Mouse (Mus musculus) E14TG2a.4 (cell line): ENCODE data around the gene Tenm4.
A peak's percentile ranks its signal among the peaks of the same experiment; 100 is the strongest.
"Not testable (repeated sequence)": the region's sequence is repeated elsewhere in the genome, so short reads cannot be mapped to it uniquely, and the experiment has no call there.

Source experiments
- H3K27me3 ChIP-seq: 2 replicates; pipeline ENCODE4 v1.6.1; 2014; ENCODE audit warnings: low read length, control low read depth; ENCODE audit not compliant: insufficient read depth
- H3K36me3 ChIP-seq: 2 replicates; pipeline ENCODE4 v1.6.1; 2014; ENCODE audit warnings: low read length, control low read depth; ENCODE audit not compliant: insufficient read depth
- H3K4me1 ChIP-seq: replicated peaks from 2 replicates; pipeline ENCODE4 v1.6.1; 2014; ENCODE audit warnings: low read depth, low read length, control low read depth
- H3K4me3 ChIP-seq: replicated peaks from 2 replicates; pipeline ENCODE4 v1.5.1; 2014; ENCODE audit warnings: mild to moderate bottlenecking, low read length
- H3K9me3 ChIP-seq: 2 replicates; pipeline ENCODE4 v1.6.1; 2014; ENCODE audit warnings: low read length, control low read depth
- CTCF ChIP-seq: conservative IDR thresholded peaks from 2 replicates; pipeline ENCODE4 v1.5.1; 2014; ENCODE audit warnings: low read length
- NANOG ChIP-seq: IDR thresholded peaks from 2 replicates; pipeline ENCODE4 v1.6.1; 2014; ENCODE audit warnings: borderline replicate concordance, low read length, mixed read lengths
- POU5F1 ChIP-seq: IDR thresholded peaks from 2 replicates; pipeline ENCODE4 v1.6.1; 2014; ENCODE audit warnings: low read length, borderline replicate concordance

The Tenm4 gene

GRCm38 (mm10) chr7:96915452-96916105 is 744.5 kb downstream of the Tenm4 start:
- no peaks in the 10 kb centered on the region for H3K4me1 ChIP-seq
- no peak overlapping the region for H3K4me3 ChIP-seq
- H3K27me3 ChIP-seq: peaks cover 24% of the 10 kb centered on the region
- no peaks in the 10 kb centered on the region for H3K9me3 ChIP-seq
- no peaks in the 10 kb centered on the region for H3K36me3 ChIP-seq
- TF ChIP-seq POU5F1: no peak
- TF ChIP-seq CTCF: peak; percentile 68
- no peak for TF ChIP-seq NANOG

- H3K36me3 ChIP-seq: no peaks in the 10 kb centered on the region
- H3K4me3 ChIP-seq: no peak overlapping the region
- H3K9me3 ChIP-seq: no peaks in the 10 kb centered on the region
- TF ChIP-seq CTCF: no peak
- TF ChIP-seq NANOG: peak; percentile 33; the same call in 1 of the 2 replicates
- H3K4me1 ChIP-seq: no peaks in the 10 kb centered on the region
- H3K27me3 ChIP-seq: peaks cover 14% of the 10 kb centered on the region; the same call in 1 of the 2 replicates
Observed at GRCm38 (mm10) chr7:96920447-96921095, 749.5 kb downstream of the Tenm4 start.

- peaks cover 7% of the 10 kb centered on the region for H3K9me3 ChIP-seq
- H3K4me3 ChIP-seq: no peak overlapping the region
- H3K4me1 ChIP-seq: no peaks in the 10 kb centered on the region
- TF ChIP-seq NANOG (no peak), POU5F1 (no peak), CTCF (no peak)
- H3K36me3 ChIP-seq: no peaks in the 10 kb centered on the region
- H3K27me3 ChIP-seq: 0 out of 2 replicates have a peak, but pooled peaks cover 3% of the 10 kb centered on the region
Observed at GRCm38 (mm10) chr7:96922927-96923326, 751.9 kb downstream of the Tenm4 start.

GRCm38 (mm10) chr7:96943715-96944377 is 772.8 kb downstream of the Tenm4 start:
- H3K9me3 ChIP-seq: peaks cover 3% of the 10 kb centered on the region; the same call in 1 of the 2 replicates
- H3K4me1 ChIP-seq: no peaks in the 10 kb centered on the region
- no peaks in the 10 kb centered on the region for H3K36me3 ChIP-seq
- H3K4me3 ChIP-seq: no peak overlapping the region
- peaks cover 26% of the 10 kb centered on the region for H3K27me3 ChIP-seq
- no peak for TF ChIP-seq NANOG
- no peak for TF ChIP-seq CTCF
- no peak for TF ChIP-seq POU5F1

- not testable (repeated sequence) for H3K36me3 ChIP-seq, H3K4me1 ChIP-seq, H3K9me3 ChIP-seq, H3K4me3 ChIP-seq
- peaks cover 24% of the 10 kb centered on the region for H3K27me3 ChIP-seq
Observed at GRCm38 (mm10) chr7:96946501-96946900, 775.5 kb downstream of the Tenm4 start.

- H3K9me3 ChIP-seq: no peaks in the 10 kb centered on the region
- TF ChIP-seq POU5F1: no peak
- no peak for TF ChIP-seq NANOG
- TF ChIP-seq CTCF: no peak
- peaks cover 12% of the 10 kb centered on the region for H3K27me3 ChIP-seq
- peaks cover 4% of the 10 kb centered on the region; the same call in 1 of the 2 replicates for H3K36me3 ChIP-seq
- peak within 1 kb of the TSS; percentile 99 for H3K4me3 ChIP-seq
- H3K4me1 ChIP-seq: peaks cover 13% of the 10 kb centered on the region
Observed at GRCm38 (mm10) chr7:96951281-96952051, 780.4 kb downstream of the Tenm4 start, which contains the start of gene Nars2. TSS of gene Nars2 (plus strand) at chr7:96951505.

GRCm38 (mm10) chr7:96952094-96952493 is 781.0 kb downstream of the Tenm4 start:
- Histone ChIP-seq H3K36me3 (peaks cover 9% of the 10 kb centered on the region), H3K27me3 (peaks cover 12% of the 10 kb centered on the region), H3K9me3 (no peaks in the 10 kb centered on the region), H3K4me3 (peak overlapping the region; percentile 99), H3K4me1 (peaks cover 13% of the 10 kb centered on the region)
- TF ChIP-seq NANOG (no peak), POU5F1 (no peak), CTCF (no peak)

GRCm38 (mm10) chr7:96959168-96959567 is 788.1 kb downstream of the Tenm4 start:
- Histone ChIP-seq H3K4me3 (no peak overlapping the region), H3K9me3 (no peaks in the 10 kb centered on the region), H3K36me3 (peaks cover 62% of the 10 kb centered on the region), H3K4me1 (no peaks in the 10 kb centered on the region), H3K27me3 (no peaks in the 10 kb centered on the region)
- no peak for TF ChIP-seq POU5F1
- no peak for TF ChIP-seq NANOG
- TF ChIP-seq CTCF: no peak
